Mouse (Mus musculus) stomach, postnatal 0 days (tissue): ENCODE measurements at regions not wholly inside any gene's neighbourhood (a gene's known extent, or its start where the extent isn't known, plus 50 kb on each side); places are given as distances from the start of the nearest gene placed in this dataset.

Experiments used
- CTCF ChIP-seq: IDR thresholded peaks from 2 replicates; pipeline ENCODE4 v1.5.1; 2016; ENCODE audit warnings: antibody characterized with exemption, low read depth, mild to moderate bottlenecking, moderate library complexity
- EP300 ChIP-seq: optimal IDR thresholded peaks from 2 replicates; pipeline ENCODE3; 2016; ENCODE audit warnings: antibody characterized with exemption

- no peak for TF ChIP-seq CTCF
- TF ChIP-seq EP300, result no peak
Measured at GRCm38 (mm10) chr12:71426023-71426719, 116.5 kb downstream of the Dact1 start.
